Mouse (Mus musculus): ENCODE data around the gene Hoxd12.

GRCm38 (mm10) chr2:74668370-74669229 lies 6.2 kb upstream of the Hoxd12 start:
- TF ChIP-seq MYC (IDR thresholded peaks at IDR 0.05; ENCODE audit: low read depth, low read length) (no peak), POLR2A (IDR thresholded peaks at IDR 0.05; ENCODE audit: control insufficient read depth in 1 of 2, insufficient read depth in 1 of 2, low read depth in 1 of 2, low read length in 2 of 2, poor library complexity in 1 of 2) (no peak), SIN3A (IDR thresholded peaks at IDR 0.05; ENCODE audit: low read length) (no peak), EP300 (IDR thresholded peaks at IDR 0.05; ENCODE audit: low read depth in 1 of 2, low read length in 2 of 2) (no peak), ZC3H11A (IDR thresholded peaks at IDR 0.05; ENCODE audit: low read depth, low read length) (no peak), CHD2 (IDR thresholded peaks at IDR 0.05; ENCODE audit: low read length) (no peak), CTCF (IDR thresholded peaks at IDR 0.05 in 2 of 3, conservative IDR thresholded peaks at IDR 0.05 in 1 of 3; ENCODE audit: control insufficient read depth in 1 of 3, insufficient read depth in 1 of 3, low read depth in 2 of 3, low read length in 3 of 3, poor library complexity in 1 of 3, severe bottlenecking in 1 of 3) (no peak), GABPA (IDR thresholded peaks at IDR 0.05; ENCODE audit: low read depth, low read length) (no peak), GATA1 (IDR thresholded peaks at IDR 0.05; ENCODE audit: low read depth, low read length) (no peak)
